Mouse (Mus musculus): ENCODE data around the gene Rbm47.
"Not testable (repeated sequence)": the region's sequence is repeated elsewhere in the genome, so short reads cannot be mapped to it uniquely, and the experiment has no call there.

Gene Rbm47

DNA sequence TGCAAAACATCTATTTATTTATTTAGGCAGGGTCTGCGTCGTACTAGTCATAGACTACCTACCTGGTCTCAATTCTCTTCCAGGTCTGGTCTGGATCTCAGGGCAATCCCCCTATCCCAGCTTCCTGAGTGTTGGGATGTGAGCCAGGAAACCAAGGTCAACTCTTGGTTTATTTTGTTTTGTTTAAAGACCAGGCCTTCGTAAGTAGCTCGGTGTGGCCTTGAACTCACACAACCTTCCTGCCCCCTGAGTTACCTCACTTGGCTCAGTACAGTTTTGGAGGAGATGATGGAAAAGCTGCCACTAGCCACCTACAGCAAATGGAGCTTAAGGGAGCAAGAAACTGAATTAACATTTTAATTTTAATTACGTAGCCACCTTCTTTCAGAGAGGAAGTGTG, 144.7 kb downstream of the Rbm47 start:
- DNase-seq (ENCODE audit: low read depth, low spot score): no peak

DNA sequence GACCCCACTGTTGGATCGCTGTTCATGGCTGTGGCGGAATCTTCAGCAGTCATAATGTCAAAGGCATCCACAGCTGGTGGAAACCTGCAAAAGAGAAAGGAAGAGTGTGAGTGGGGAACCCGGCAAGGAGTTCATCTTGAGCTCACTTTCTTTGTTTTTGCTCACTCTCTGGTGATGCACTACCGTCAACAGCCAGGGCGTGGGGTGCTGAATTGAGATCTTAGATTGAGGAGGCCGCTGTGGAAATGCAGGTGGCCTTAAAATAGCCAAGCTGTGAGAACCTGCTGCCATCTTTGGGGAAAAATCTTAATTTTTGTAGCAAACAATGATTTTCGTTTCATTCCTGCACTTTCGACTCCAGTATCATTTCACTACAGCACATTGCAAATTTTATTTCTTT, 145.7 kb downstream of the Rbm47 start:
- no peak for DNase-seq (ENCODE audit: low read depth, low spot score)

- DNase-seq (ENCODE audit: low read depth, low spot score): no peak
These were observed 146.1 kb downstream of the Rbm47 start for GRCm38 (mm10) chr5:66026796-66027195.

- no peak for DNase-seq (ENCODE audit: low read depth, low spot score)
These were observed 157.4 kb downstream of the Rbm47 start for GRCm38 (mm10) chr5:66015449-66015961.

DNA sequence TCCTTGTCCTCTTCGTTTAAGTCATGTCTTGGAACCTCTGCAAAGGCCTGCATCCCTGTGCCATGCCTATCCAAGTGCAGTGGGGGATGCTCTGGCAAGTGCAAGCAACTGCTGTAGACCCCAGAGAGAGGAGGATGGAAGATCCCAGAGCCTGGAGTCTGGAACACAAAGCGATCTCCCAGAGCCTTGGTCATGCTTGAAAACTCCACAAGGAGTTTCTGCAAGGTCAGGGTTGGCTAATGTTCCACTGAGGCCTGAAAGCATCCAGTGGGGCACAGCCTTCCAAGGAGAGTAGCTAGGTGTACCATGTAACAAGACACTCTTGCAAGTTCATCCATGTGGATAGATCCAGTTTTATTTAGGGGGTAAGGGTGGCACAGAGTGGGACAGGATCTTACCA, 158.5 kb downstream of the Rbm47 start:
- DNase-seq (ENCODE audit: low read depth, low spot score): no peak

DNA sequence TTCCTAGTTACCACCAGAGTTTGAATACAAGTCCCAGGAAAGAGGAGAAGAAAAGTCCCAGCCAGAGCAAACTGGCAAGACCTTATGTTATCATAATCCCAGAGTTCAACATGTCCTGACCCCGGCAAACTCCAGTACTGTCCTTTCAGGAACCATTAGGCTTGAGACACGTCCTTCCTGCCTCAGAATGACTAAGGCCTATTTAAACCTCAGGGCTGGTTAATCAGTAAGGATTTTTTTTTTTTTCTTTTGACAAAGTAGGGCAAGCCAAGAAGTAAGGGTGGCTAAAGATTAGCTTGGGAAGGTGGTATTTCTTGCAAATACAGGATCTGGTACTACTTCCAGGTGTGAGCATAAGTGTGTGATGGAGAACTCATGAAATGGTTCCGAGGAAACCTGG, 158.9 kb downstream of the Rbm47 start:
- no peak for DNase-seq (ENCODE audit: low read depth, low spot score)

DNA sequence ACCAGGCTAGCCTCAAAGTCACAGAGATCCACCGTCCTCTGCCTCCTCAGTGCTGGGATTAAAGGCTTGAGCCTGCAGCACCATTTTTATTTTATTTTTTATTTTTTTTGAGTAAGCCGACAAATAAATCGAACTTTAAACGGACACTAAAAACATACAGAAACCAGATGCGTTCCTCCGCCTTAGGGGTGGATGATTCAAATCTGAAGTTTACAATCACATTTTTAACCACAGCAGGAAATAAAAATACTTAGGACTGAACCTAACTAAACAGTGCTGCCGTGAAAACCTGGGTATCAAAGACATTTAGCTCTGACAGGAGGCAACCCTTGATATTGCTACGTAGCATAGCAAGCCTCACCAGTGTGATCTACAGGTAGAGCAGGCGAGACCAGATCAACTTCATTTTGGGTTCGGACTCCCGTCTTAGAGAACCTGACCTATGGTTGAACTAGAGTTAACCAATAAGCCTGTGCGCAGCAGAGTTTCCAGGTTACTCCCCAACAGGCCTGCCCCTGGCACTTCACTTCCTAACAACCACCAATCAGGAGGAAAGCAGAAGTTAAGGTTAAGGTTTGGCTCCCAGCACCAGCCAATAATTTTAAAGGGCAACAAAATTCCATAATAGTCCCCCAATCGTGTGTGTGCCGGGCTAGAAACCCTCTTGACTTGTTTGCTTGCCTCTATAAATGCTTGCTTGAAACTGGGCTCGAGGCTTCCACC, 164.5 kb downstream of the Rbm47 start:
- no peak for DNase-seq (ENCODE audit: low read depth, low spot score)

- no peak for DNase-seq (ENCODE audit: low read depth, low spot score)
These were observed 167.8 kb downstream of the Rbm47 start for GRCm38 (mm10) chr5:66005041-66005678.

DNA sequence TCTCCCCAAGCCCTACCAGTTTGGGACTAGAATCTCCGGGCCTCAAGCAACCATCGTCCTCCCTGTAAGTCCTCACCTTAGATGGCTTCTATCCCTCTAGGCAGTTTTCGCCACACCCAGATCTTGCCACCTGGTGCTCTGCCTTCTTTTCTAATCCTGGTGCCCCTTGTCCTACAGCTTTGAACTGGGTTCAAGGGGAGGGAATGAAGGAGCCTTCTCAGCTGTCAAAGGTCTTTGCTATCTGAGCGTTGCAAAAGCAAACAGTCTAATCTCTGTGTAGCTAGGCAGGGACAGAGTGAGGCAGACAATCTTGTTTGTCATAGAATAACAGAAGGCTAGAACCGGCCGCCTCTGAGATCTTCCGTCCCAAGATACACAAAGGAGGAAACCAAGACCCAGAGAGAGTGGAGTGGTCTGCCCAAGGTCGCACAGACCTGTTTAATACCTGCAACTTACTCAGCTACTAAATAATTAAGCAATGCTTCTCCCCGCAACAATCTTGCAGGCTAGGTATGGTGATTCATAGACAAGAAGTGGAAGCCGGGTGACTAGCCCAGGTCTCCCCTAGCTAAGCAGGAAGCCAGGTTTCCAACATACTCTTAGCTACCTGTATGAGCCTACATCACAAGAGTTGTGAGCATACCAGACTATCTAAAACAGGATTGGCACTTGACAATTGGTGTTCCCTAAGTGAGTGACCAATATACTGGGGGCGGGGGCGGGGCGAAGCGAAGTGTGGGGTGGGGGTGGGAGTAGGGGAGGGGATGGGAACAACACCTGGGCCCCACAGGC, 168.6 kb downstream of the Rbm47 start, which contains the start of gene 9130230L23Rik:
9130230L23Rik (minus strand) TSS at position 152 of the 792 bp plus-strand sequence.
- no peak for DNase-seq (ENCODE audit: low read depth, low spot score)

DNA sequence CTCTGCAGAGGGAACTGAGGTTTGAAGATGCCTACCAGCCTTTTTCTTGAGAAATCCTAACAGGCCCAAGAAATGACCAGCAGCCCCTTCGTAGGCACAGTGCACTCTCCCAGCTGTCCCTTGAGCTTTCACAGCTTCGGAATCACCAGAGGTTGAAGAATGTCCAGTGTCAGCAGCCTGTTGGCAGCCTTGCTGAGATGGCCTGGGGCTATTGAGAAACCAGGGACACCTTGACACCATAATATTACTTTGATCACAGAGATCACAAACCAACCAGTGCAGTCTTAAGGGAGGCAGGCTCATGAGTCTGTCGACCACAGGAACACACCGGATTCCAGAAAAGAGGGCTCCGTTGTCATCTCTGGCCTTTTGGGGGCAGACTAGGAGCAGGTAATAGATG, 171.7 kb downstream of the Rbm47 start:
- DNase-seq (ENCODE audit: low read depth, low spot score): no peak

- DNase-seq (ENCODE audit: low read depth, low spot score): no peak
These were observed 172.3 kb downstream of the Rbm47 start for GRCm38 (mm10) chr5:66000567-66001125.

GRCm38 (mm10) chr5:66000074-66000473, 172.8 kb downstream of the Rbm47 start:
- no peak for DNase-seq (ENCODE audit: low read depth, low spot score)

DNA sequence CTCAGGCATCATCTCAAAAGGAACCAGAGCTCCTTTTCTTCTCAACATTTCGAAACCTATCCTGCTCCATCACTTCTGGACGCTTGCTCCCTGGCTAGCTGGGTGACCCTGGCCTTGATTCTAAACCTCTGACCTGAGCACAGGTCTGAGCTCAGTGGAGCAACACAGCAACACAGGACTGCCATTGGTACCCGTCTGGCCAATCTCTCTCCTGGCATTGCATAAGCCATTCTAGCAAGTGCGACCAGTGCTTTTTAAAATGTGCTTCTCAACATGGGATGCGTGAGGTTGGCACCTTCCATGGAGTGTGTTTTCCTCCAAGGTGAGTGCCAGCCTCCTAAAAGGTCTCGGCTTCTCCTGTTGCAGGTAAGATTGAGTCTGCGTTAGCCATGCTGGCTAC, 173.8 kb downstream of the Rbm47 start:
- DNase-seq (ENCODE audit: low read depth, low spot score): no peak

- DNase-seq (ENCODE audit: low read depth, low spot score): no peak
These were observed 175.1 kb downstream of the Rbm47 start for GRCm38 (mm10) chr5:65997813-65998212.

DNA sequence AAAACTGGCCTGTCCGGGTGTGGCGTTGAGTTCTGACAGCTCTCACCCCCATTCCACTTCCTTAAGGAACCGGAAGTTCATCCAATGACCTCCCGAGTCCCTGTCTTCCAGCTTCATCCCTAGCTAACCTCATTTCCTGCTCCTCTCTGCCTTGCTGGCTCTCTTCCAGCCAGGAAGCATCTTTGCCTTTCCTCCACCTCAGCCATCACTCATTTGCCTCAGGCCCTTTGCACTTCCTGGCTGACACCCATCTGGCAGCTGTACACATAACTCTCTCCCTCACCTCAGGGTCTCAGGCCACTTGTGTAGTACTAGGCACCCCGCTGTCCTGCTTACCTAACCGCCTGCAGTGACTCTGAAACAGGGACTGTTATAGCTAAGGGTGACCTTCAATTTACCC, 178.3 kb downstream of the Rbm47 start:
- no peak for DNase-seq (ENCODE audit: low read depth, low spot score)

- DNase-seq (ENCODE audit: low read depth, low spot score): no peak
These were observed 181.7 kb downstream of the Rbm47 start for GRCm38 (mm10) chr5:65991191-65991590.

- not testable (repeated sequence) for DNase-seq (ENCODE audit: low read depth, low spot score)
These were observed 185.9 kb downstream of the Rbm47 start for GRCm38 (mm10) chr5:65987004-65987403.

- DNase-seq (ENCODE audit: low read depth, low spot score): no peak
These were observed 186.5 kb downstream of the Rbm47 start for GRCm38 (mm10) chr5:65986426-65986825.

GRCm38 (mm10) chr5:65975731-65976130, 197.2 kb downstream of the Rbm47 start:
- no peak for DNase-seq (ENCODE audit: low read depth, low spot score)

DNA sequence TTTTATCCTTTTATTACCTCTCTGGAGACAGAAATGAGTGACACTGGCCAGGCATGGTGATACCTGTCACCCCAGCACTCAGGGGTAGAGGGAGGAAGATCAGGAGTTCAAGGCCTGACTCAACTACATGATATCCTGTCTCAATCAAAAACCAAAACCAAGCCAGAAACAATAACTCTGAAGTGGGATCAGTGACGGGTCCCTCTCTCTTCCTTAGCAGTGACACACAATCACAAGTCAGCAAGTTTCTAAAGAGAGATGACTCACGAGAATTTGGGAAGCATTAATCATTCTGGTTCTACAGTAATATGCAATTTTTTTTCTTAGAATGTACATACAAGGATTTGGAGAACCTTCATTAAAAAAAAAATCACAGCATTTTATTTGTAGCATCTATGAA, 199.7 kb downstream of the Rbm47 start:
- no peak for DNase-seq (ENCODE audit: low read depth, low spot score)

- DNase-seq (ENCODE audit: low read depth, low spot score): no peak
These were observed 204.9 kb downstream of the Rbm47 start for GRCm38 (mm10) chr5:65968004-65968403.

GRCm38 (mm10) chr5:65967091-65967490, 205.8 kb downstream of the Rbm47 start:
- no peak for DNase-seq (ENCODE audit: low read depth, low spot score)

Data from retina, postnatal 7 days (tissue).